Mouse (Mus musculus): ENCODE results near the gene Trpc1. TPM values are rescaled to one million over a fixed set of nuclear protein-coding genes. Genes with fewer than 3 reads are reported as not detected.

The Trpc1 gene
- total RNA-seq, 1 experiment: 2.5 TPM

GRCm38 (mm10) chr9:95657941-95658340 lies 92.2 kb downstream of the Trpc1 start:
- Histone ChIP-seq H3K27ac (ENCODE audit: insufficient read depth, low read depth, low read length, poor library complexity, severe bottlenecking) (no peak overlapping the region), H3K4me1 (ENCODE audit: control insufficient read depth in 2 of 2, insufficient read depth in 2 of 2, low read length in 2 of 2, poor library complexity in 1 of 2) (peaks cover 0 to 2% of the 10 kb centered on the region in 2 experiments; a peak in 1 of 4 replicates), H3K36me3 (ENCODE audit: control insufficient read depth, insufficient read depth, low read length, poor library complexity, severe bottlenecking) (no peaks in the 10 kb centered on the region), H3K9ac (ENCODE audit: insufficient read depth, low read depth, low read length, poor library complexity, severe bottlenecking) (no peak overlapping the region), H3K9me3 (ENCODE audit: control insufficient read depth, insufficient read depth, low read depth, low read length) (no peaks in the 10 kb centered on the region), H3K4me3 (ENCODE audit: insufficient read depth in 1 of 2, low read depth in 1 of 2, low read length in 2 of 2, poor library complexity in 1 of 2, severe bottlenecking in 1 of 2) (no peak overlapping the region)
- no peak for DNase-seq (ENCODE audit: low read depth, low spot score)
- TF ChIP-seq HCFC1 (IDR thresholded peaks at IDR 0.05; ENCODE audit: borderline replicate concordance, insufficient read depth, low read length): no peak
- in situ Hi-C loops (cut with MboI; ENCODE audit: low sequenced_read_pairs in 2 of 2, unreplicated experiment in 2 of 2): no loop called here

Other genes with a start within 250 kb of the Trpc1 start
- gene U2surp, start 238.4 kb downstream of the Trpc1 start, total RNA-seq (2012; rRNA removed): 88.7 and 95.3 TPM in 2 replicates
- gene Paqr9, start 190.7 kb downstream of the Trpc1 start, total RNA-seq (2012; rRNA removed): 0.58 TPM in 2 replicates
- gene Pcolce2, start 112.8 kb downstream of the Trpc1 start, total RNA-seq (2012; rRNA removed): 27.0 and 47.6 TPM in 2 replicates
- gene Pls1, start 94.9 kb upstream of the Trpc1 start, total RNA-seq (2012; rRNA removed): 3.0 and 3.2 TPM in 2 replicates
- 29.4 and 33.1 TPM in 2 replicates for gene Atr, start 107.2 kb upstream of the Trpc1 start, total RNA-seq (2012; rRNA removed)
- 15.2 and 16.5 TPM in 2 replicates for gene Xrn1, start 204.4 kb upstream of the Trpc1 start, total RNA-seq (2012; rRNA removed)

Data from ES-E14 (cell line).